Mouse (Mus musculus) neural tube, embryonic 11.5 days (tissue): Measurements from ENCODE around the gene Nfat5. TPM values are rescaled to one million over a fixed set of nuclear protein-coding genes. Genes with fewer than 3 reads are reported as not detected.

ENCODE experiments used
- ATAC-seq: fragments of 200-750 bp; cut with Nextera tagmentation; 2 replicates; pipeline ENCODE4 v1.8.0; 2017; ENCODE audit warnings: moderate number of reproducible peaks, mild to moderate bottlenecking, moderate TSS enrichment, moderate library complexity; ENCODE audit not compliant: insufficient read depth, low FRiP score, low TSS enrichment
- DNase-seq: peaks from one replicate; pipeline ENCODE4 v3.0.0-alpha.2; 2015; ENCODE audit warnings: low spot score
- H3K27ac ChIP-seq: fragments of 300-500 bp; sonication (generic); 2 replicates; pipeline ENCODE4 v1.5.1; 2014; ENCODE audit warnings: low read depth, mild to moderate bottlenecking, low read length
- H3K27me3 ChIP-seq: fragments of 300-500 bp; sonication (generic); 2 replicates; pipeline ENCODE4 v1.6.1; 2014; ENCODE audit warnings: mild to moderate bottlenecking, low read length, mixed read lengths; ENCODE audit not compliant: control insufficient read depth, insufficient read depth
- H3K36me3 ChIP-seq: fragments of 300-500 bp; sonication (generic); 2 replicates; pipeline ENCODE4 v1.6.1; 2014; ENCODE audit warnings: mild to moderate bottlenecking, low read length, moderate library complexity, mixed read lengths; ENCODE audit not compliant: control insufficient read depth, insufficient read depth
- H3K4me1 ChIP-seq: fragments of 300-500 bp; sonication (generic); 2 replicates; pipeline ENCODE4 v1.6.1; 2014; ENCODE audit warnings: low read length, mixed read lengths; ENCODE audit not compliant: control insufficient read depth, insufficient read depth
- H3K4me2 ChIP-seq: fragments of 300-500 bp; sonication (generic); 2 replicates; pipeline ENCODE4 v1.6.1; 2014; ENCODE audit warnings: low read depth, mild to moderate bottlenecking, moderate library complexity
- H3K4me3 ChIP-seq: fragments of 300-500 bp; sonication (generic); 2 replicates; pipeline ENCODE4 v1.5.1; 2014; ENCODE audit warnings: low read depth, low read length
- H3K9ac ChIP-seq: fragments of 300-500 bp; sonication (generic); 2 replicates; pipeline ENCODE4 v1.6.1; 2014; ENCODE audit warnings: mild to moderate bottlenecking, low read length
- H3K9me3 ChIP-seq: fragments of 300-500 bp; sonication (generic); 2 replicates; pipeline ENCODE4 v1.6.1; 2016; ENCODE audit warnings: low read length; ENCODE audit not compliant: control insufficient read depth
- WGBS: fragments of 180-500 bp; shearing (Covaris S2); extraction: QIAGEN DNeasy Blood & Tissue Kit; methylation state at CpG from one replicate; pipeline ENCODE4 v1.1.7; 2014; 5-methylcytosine and 5-hydroxymethylcytosine counted together
- polyA plus RNA-seq: library from polyadenylated mRNA; unstranded; fragments of >200 nt; fragmentation: Nextera tagmentation; extraction: Ambion mirVana; gene quantifications from 2 replicates; pipeline ENCODE4 v1.2.1, GENCODE M21; 2014

Nfat5 gene
- polyA plus RNA-seq, 1 experiment from 2014 or later, result 8.8 TPM

DNA sequence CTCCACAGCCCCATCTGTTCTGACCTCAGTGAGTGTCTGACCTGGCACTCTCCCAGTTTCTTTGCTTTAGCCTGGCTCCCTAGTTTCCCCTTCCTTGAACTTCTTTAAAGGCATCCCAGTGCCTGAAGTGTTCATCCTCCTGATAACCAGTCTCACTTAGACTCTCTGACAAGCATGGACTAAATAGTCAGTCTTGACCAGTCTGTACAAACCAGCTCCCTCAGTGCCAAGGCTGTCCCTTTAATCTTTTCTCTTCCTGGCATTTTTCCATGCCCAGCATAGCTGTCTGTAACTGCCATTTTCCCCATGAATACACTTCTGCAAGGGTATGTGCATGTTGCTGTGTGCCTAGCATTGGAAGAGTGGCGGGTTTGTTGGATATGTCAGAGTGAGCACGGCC, 91.8 kb downstream of the Nfat5 start:
- H3K9me3 ChIP-seq, result no peaks in the 10 kb centered on the region
- no peaks in the 10 kb centered on the region for H3K4me1 ChIP-seq
- no peak for ATAC-seq
- H3K4me2 ChIP-seq, result no peak overlapping the region
- no peaks in the 10 kb centered on the region for H3K27me3 ChIP-seq
- no peaks in the 10 kb centered on the region for H3K36me3 ChIP-seq
- WGBS, result 87% methylated on average over 2 of the region's 2 CpGs
- H3K27ac ChIP-seq, result no peak overlapping the region
- no peak overlapping the region for H3K9ac ChIP-seq
- no peak overlapping the region for H3K4me3 ChIP-seq
- no peak for DNase-seq

DNA sequence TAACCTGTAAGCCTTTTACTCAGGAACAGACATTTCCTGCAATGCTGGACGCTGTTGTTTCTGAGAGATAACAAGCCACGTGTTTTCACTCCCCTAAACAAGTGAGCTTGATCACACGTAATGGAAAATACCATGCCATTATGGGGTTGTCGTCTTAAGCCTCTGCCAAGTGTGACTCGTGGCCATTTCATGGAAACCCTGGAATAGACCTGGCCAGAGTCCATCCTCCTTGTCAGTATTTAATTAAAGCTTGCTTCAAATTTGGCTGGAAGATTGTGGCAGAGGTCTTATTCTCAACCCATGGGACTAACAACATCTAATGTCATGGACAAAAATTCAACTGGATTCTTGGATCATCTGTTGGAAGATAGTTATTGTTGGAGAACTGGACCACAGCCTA, 92.9 kb downstream of the Nfat5 start:
- Histone ChIP-seq H3K4me3 (no peak overlapping the region), H3K4me1 (no peaks in the 10 kb centered on the region), H3K9me3 (no peaks in the 10 kb centered on the region), H3K27ac (no peak overlapping the region), H3K9ac (no peak overlapping the region), H3K36me3 (no peaks in the 10 kb centered on the region), H3K27me3 (no peaks in the 10 kb centered on the region), H3K4me2 (no peak overlapping the region)
- DNase-seq, result no peak
- no peak for ATAC-seq
- WGBS, result 67% methylated on average over 5 of the region's 5 CpGs

DNA sequence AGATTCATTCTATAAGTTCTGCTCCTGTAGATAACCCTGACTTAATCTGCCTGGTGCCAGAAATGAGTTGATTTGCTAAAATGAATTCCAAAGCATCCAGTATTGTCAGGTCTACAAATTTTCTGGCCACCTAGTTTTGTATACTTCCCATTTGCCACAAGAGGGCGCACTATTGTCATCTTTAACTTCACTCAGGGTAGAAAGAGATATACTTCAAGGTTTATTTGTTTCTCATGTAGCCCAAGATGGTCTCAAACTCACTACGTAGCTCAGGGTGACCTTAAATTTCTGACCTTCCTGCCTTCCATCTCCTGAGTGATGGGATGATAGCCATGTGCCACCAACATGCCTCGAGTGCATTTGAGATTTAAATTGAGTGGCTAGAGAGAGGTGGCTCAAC, 93.4 kb downstream of the Nfat5 start:
- no peaks in the 10 kb centered on the region for H3K27me3 ChIP-seq
- no peak overlapping the region for H3K4me3 ChIP-seq
- H3K9me3 ChIP-seq, result no peaks in the 10 kb centered on the region
- H3K4me1 ChIP-seq, result no peaks in the 10 kb centered on the region
- no peak overlapping the region for H3K27ac ChIP-seq
- peak; percentile 17 for DNase-seq
- WGBS, result 33% methylated on average over 3 of the region's 3 CpGs
- no peak overlapping the region for H3K9ac ChIP-seq
- H3K36me3 ChIP-seq, result no peaks in the 10 kb centered on the region
- H3K4me2 ChIP-seq, result no peak overlapping the region
- no peak for ATAC-seq

DNA sequence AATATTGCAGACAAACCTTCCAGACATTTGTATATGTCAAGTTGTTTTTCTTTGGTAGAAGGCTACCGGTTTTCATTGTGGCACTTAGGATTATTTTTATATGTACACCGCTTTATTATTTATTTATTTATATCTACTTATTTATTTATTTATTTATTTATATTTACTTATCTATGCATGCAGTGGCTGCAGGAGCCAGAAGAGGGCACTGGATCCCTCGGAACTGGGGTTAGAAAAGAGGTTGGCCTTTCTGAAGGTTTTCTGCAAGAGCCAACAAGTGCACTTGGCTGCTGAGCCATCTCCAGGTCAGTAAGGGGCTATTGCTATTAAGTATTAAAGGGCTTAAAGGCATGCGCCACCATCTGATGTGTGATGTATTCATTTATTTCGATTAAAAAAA, 94.6 kb downstream of the Nfat5 start:
- ATAC-seq (no peak), DNase-seq (peak; percentile 43)
- Histone ChIP-seq H3K36me3 (no peaks in the 10 kb centered on the region), H3K4me1 (no peaks in the 10 kb centered on the region), H3K4me2 (no peak overlapping the region), H3K9me3 (no peaks in the 10 kb centered on the region), H3K27me3 (no peaks in the 10 kb centered on the region), H3K27ac (no peak overlapping the region), H3K4me3 (no peak overlapping the region), H3K9ac (no peak overlapping the region)
- 67% methylated on average over 5 of the region's 5 CpGs for WGBS

DNA sequence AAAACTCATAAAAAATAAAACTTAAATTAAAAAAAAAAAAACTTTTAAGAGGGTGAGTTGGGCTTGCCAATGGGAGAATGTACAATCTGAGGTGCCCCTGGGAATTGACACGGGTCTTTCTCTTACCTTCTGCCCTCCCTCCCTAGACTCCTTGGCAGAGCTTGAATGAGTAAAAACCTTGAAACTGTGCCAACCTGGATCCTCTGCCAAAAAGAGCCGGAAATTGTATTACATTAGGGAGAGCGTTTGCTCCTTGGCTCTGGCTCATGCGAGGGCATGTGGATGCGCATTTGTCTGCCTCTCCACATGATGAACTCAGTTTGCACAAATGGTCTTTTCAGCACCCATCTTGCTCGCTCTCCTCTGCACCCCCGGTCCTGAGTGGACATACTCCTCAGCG, 96.3 kb downstream of the Nfat5 start:
- DNase-seq, result no peak
- WGBS, result 89% methylated on average over 8 of the region's 8 CpGs

DNA sequence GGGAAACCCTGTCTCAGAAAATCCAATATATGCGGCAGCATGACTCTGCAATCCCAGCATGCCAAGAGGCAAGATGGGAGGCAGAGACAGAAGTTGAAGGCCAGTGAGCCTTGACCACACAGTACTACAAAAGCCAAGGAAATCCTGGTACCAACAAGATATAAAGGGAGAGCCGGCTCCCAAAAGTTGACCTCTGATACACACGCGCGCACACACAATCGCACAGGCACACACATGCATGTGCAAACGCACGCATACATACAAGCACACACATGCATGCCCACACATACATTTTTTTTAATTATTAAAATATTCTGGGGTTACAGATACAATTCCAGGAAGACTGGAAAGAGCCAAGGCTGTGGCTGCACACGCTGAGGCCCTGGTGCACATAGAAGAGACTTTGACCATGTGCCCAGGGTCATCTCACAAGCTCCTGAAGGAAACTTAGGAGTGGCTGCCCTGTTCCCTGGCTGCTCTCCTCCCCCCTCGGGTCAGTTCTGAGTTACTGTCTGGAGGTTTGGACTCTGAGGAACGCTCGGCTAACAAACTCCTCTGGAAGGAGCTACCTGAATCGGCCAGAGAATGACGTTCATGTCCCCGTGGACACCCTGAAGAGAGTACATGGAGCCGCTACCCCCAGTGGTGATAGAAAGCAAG, 97.3 kb downstream of the Nfat5 start:
- no peaks in the 10 kb centered on the region for H3K9me3 ChIP-seq
- no peaks in the 10 kb centered on the region for H3K27me3 ChIP-seq
- no peak overlapping the region for H3K4me2 ChIP-seq
- no peak overlapping the region for H3K27ac ChIP-seq
- no peaks in the 10 kb centered on the region for H3K36me3 ChIP-seq
- H3K9ac ChIP-seq, result no peak overlapping the region
- DNase-seq (no peak), ATAC-seq (no peak)
- WGBS, result 89% methylated on average over 16 of the region's 16 CpGs
- H3K4me3 ChIP-seq, result no peak overlapping the region
- no peaks in the 10 kb centered on the region for H3K4me1 ChIP-seq

More for the DNA sequence above, 96.3 kb downstream of the Nfat5 start:
- H3K9me3 ChIP-seq, result no peaks in the 10 kb centered on the region
- H3K36me3 ChIP-seq, result no peaks in the 10 kb centered on the region
- ATAC-seq, result no peak
- H3K4me2 ChIP-seq, result no peak overlapping the region
- H3K4me1 ChIP-seq, result no peaks in the 10 kb centered on the region
- no peak overlapping the region for H3K9ac ChIP-seq
- no peak overlapping the region for H3K27ac ChIP-seq
- no peak overlapping the region for H3K4me3 ChIP-seq
- no peaks in the 10 kb centered on the region for H3K27me3 ChIP-seq

DNA sequence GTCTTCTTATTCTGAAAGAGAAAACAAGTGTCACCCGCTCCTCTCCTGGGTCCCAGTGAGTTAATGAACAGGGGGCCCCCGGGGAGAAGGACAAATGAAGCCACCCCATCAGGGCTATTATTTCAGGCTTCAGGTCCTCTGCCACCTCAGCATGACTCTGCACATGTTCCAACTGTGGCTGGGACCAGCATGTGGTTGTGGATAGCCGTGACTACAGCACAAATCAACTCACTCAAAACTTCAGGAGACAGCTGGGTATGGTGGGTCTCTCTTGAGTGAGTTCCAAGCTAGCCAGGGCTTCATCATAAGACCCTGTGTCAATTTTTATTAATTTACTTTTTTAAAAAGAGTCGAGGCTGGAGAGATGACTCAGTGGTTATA, 97.9 kb downstream of the Nfat5 start:
- WGBS, result 72% methylated on average over 4 of the region's 4 CpGs
- DNase-seq (no peak), ATAC-seq (no peak)
- Histone ChIP-seq H3K4me2 (no peak overlapping the region), H3K9ac (no peak overlapping the region), H3K27me3 (no peaks in the 10 kb centered on the region), H3K9me3 (no peaks in the 10 kb centered on the region), H3K27ac (no peak overlapping the region), H3K36me3 (no peaks in the 10 kb centered on the region), H3K4me3 (no peak overlapping the region), H3K4me1 (no peaks in the 10 kb centered on the region)

DNA sequence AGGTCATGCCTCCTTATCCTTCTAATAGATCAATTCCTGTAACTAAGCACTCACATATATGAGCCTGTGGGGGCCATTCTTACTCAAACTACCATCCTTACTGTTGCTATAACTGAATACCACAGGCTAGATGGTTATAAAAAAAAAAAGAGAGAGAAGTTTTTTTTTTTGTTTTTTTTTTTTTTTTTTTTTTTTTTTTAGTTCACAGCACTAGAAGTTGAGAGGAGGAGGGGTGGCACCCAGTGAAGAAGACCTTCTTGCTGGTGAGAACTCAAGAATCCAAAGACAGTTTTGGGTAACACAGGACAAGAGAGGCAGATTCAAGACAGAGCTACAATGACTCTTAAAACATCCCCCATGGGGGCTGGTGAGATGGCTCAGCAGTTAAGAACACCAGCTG, 102.1 kb downstream of the Nfat5 start:
- H3K9ac ChIP-seq, result no peak overlapping the region
- no peaks in the 10 kb centered on the region for H3K4me1 ChIP-seq
- no peaks in the 10 kb centered on the region for H3K27me3 ChIP-seq
- H3K9me3 ChIP-seq, result no peaks in the 10 kb centered on the region
- no peaks in the 10 kb centered on the region for H3K36me3 ChIP-seq
- no peak overlapping the region for H3K27ac ChIP-seq
- DNase-seq (no peak), ATAC-seq (no peak)
- H3K4me3 ChIP-seq, result no peak overlapping the region
- no peak overlapping the region for H3K4me2 ChIP-seq

DNA sequence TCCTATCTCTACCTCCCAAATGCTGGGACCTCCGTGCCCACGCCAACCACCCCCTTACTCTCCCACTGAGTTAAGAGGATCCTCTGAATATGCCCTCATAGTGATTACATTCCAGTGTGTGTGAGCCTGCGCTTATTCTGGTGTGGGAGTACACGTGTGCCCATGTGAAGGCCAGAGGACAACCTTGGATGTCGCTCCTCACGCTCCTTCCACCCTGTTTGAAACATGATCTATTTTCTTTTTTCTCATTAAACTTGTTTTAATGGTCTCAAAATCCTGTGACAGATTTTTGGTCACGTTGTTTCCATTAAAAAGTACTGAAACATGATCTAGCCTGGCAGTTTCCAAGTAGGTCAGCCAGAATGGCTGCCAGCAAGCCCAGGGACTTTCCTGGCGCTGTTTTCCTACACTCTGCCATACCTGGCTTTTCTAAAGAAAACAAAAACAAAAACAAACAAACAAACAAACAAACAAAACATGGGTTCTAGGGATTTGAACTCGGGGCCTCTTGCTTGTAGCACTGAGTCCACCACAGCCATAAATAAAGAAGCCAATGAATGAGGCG, 102.9 kb downstream of the Nfat5 start:
- 87% methylated on average over 10 of the region's 10 CpGs for WGBS
- no peak for DNase-seq

More for the DNA sequence above, 102.9 kb downstream of the Nfat5 start:
- Histone ChIP-seq H3K27ac (no peak overlapping the region), H3K4me2 (no peak overlapping the region), H3K9me3 (no peaks in the 10 kb centered on the region), H3K9ac (no peak overlapping the region), H3K27me3 (no peaks in the 10 kb centered on the region), H3K4me3 (no peak overlapping the region), H3K36me3 (no peaks in the 10 kb centered on the region), H3K4me1 (no peaks in the 10 kb centered on the region)
- ATAC-seq, result no peak
